Mouse (Mus musculus) thymus, adult 2 months (tissue): ENCODE data around the gene Brip1. TPM values are rescaled to one million over a fixed set of nuclear protein-coding genes. Genes with fewer than 3 reads are reported as not detected.
A peak's percentile ranks its signal among the peaks of the same experiment; 100 is the strongest.

Experiments
- DNase-seq: peaks from one replicate; pipeline ENCODE4 v3.0.0; 2021
- H3K27ac ChIP-seq: fragments of 200-500 bp; 2 replicates; pipeline ENCODE4 v1.5.1; 2012; ENCODE audit warnings: low read length, control low read depth; ENCODE audit not compliant: control insufficient read depth, insufficient read depth
- H3K27me3 ChIP-seq: fragments of 200-500 bp; 2 replicates; pipeline ENCODE4 v1.6.1; 2012; ENCODE audit warnings: mild to moderate bottlenecking, low read length, moderate library complexity, mixed read lengths; ENCODE audit not compliant: control insufficient read depth, insufficient read depth
- H3K36me3 ChIP-seq: fragments of 200-500 bp; 2 replicates; pipeline ENCODE4 v1.6.1; 2012; ENCODE audit warnings: mild to moderate bottlenecking, low read length, moderate library complexity; ENCODE audit not compliant: control insufficient read depth, insufficient read depth
- H3K4me1 ChIP-seq: fragments of 200-500 bp; replicated peaks from 2 replicates; pipeline ENCODE4 v1.6.1; 2012; ENCODE audit warnings: low read length; ENCODE audit not compliant: control insufficient read depth, insufficient read depth
- H3K4me3 ChIP-seq: fragments of 200-500 bp; 2 replicates; pipeline ENCODE4 v1.5.1; 2012; ENCODE audit warnings: mild to moderate bottlenecking, low read length, control low read depth, moderate library complexity; ENCODE audit not compliant: control insufficient read depth, insufficient read depth
- CTCF ChIP-seq: fragments of 200-500 bp; IDR thresholded peaks from 2 replicates; pipeline ENCODE4 v1.5.1; 2012; ENCODE audit warnings: mild to moderate bottlenecking, control low read depth, low read length, moderate library complexity, borderline replicate concordance; ENCODE audit not compliant: control insufficient read depth, poor library complexity, insufficient read depth; ENCODE audit errors: extremely low read depth
- POLR2A ChIP-seq: fragments of 200-500 bp; IDR thresholded peaks from 2 replicates; pipeline ENCODE4 v1.6.1; 2012; ENCODE audit warnings: mild to moderate bottlenecking, low read length, control low read depth, moderate library complexity; ENCODE audit not compliant: control insufficient read depth, poor library complexity, insufficient read depth; ENCODE audit errors: extremely low read depth
- WGBS: fragments of 180-500 bp; shearing (Covaris S2); methylation state at CpG from one replicate; pipeline ENCODE4 v1.1.7; 2018; 5-methylcytosine and 5-hydroxymethylcytosine counted together
- polyA plus RNA-seq: library from polyadenylated mRNA; depleted of rRNA; stranded (reverse); fragments of >200 nt; gene quantifications from 2 replicates; pipeline ENCODE4 v1.2.3, GENCODE M21; 2012

Brip1 gene
- polyA plus RNA-seq, 1 experiment = 1.9 TPM

DNA sequence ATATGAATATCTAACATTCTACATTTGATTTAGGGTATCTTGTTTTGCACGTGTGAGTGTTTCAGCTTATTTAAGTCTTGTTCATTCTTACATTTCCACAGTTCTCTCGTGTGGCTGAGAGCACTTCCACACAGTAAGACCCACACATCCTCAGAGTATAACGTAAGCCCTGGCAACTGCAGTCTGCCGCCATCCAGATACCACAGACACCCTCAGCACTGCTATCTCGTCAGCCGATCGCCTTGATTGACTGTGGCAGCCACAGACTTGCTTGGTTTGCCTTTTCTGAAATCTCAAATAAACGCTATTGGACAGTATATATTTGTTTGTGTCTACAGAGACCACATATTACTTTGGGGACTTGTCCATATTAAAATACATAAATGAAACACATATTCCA lies 123.0 kb downstream of the Brip1 start:
- no peak for DNase-seq
- Histone ChIP-seq H3K27ac (no peak overlapping the region), H3K27me3 (no peaks in the 10 kb centered on the region), H3K36me3 (no peaks in the 10 kb centered on the region; the same call in 1 of the 2 replicates), H3K4me1 (no peaks in the 10 kb centered on the region), H3K4me3 (no peak overlapping the region)
- 62% methylated on average over 8 of the region's 8 CpGs for WGBS
- no peak for TF ChIP-seq POLR2A
- TF ChIP-seq CTCF = no peak

- no peaks in the 10 kb centered on the region; the same call in 1 of the 2 replicates for H3K36me3 ChIP-seq
- no peaks in the 10 kb centered on the region for H3K4me1 ChIP-seq
- H3K27ac ChIP-seq = no peak overlapping the region
- TF ChIP-seq CTCF (no peak), POLR2A (no peak)
- no peak overlapping the region for H3K4me3 ChIP-seq
- no peak for DNase-seq
- WGBS = 96% methylated on average over 7 of the region's 7 CpGs
- no peaks in the 10 kb centered on the region for H3K27me3 ChIP-seq
Observed at GRCm38 (mm10) chr11:86076966-86077365, 124.0 kb downstream of the Brip1 start.

- Histone ChIP-seq H3K4me3 (no peak overlapping the region), H3K36me3 (no peaks in the 10 kb centered on the region; the same call in 1 of the 2 replicates), H3K27me3 (no peaks in the 10 kb centered on the region), H3K27ac (no peak overlapping the region), H3K4me1 (no peaks in the 10 kb centered on the region)
- DNase-seq = no peak
- 78% methylated on average over 5 of the region's 5 CpGs for WGBS
- TF ChIP-seq POLR2A (no peak), CTCF (no peak)
Observed at GRCm38 (mm10) chr11:86076403-86076802, 124.6 kb downstream of the Brip1 start.

- DNase-seq = peak; percentile 6
- H3K4me3 ChIP-seq = no peak overlapping the region
- H3K27me3 ChIP-seq = no peaks in the 10 kb centered on the region
- H3K4me1 ChIP-seq = no peaks in the 10 kb centered on the region
- H3K36me3 ChIP-seq = no peaks in the 10 kb centered on the region; the same call in 1 of the 2 replicates
- WGBS = 100% methylated on average over 1 of the region's 1 CpGs
- no peak for TF ChIP-seq CTCF
- no peak for TF ChIP-seq POLR2A
- no peak overlapping the region for H3K27ac ChIP-seq
Observed at GRCm38 (mm10) chr11:86075371-86075770, 125.6 kb downstream of the Brip1 start.

DNA sequence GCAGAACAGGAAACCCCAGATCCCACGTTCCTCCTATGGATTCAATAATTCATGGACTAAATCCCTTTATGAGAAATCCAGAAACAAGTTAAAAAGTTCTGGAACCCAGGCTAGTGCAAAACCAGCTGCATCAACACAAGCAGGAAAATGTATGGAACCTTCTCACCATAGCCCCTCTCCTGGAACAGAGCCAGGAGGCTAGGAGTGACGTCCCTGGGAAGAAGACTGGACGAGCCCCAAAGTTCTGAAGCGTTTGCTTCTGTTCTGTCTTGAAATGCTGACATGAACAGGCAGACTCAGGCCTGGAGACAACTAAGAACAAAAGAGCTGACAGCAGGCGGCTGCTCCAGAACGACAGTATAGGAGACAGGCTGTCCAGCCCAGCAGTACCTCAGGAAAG lies 132.3 kb downstream of the Brip1 start:
- no peaks in the 10 kb centered on the region for H3K27me3 ChIP-seq
- TF ChIP-seq CTCF (no peak), POLR2A (no peak)
- WGBS = 95% methylated on average over 6 of the region's 6 CpGs

GRCm38 (mm10) chr11:86067154-86067553 lies 133.8 kb downstream of the Brip1 start:
- Histone ChIP-seq H3K27ac (no peak overlapping the region), H3K27me3 (no peaks in the 10 kb centered on the region; the same call in 1 of the 2 replicates), H3K36me3 (no peaks in the 10 kb centered on the region), H3K4me1 (no peaks in the 10 kb centered on the region), H3K4me3 (no peak overlapping the region)
- DNase-seq = no peak
- TF ChIP-seq POLR2A = no peak
- TF ChIP-seq CTCF = no peak
- 92% methylated on average over 8 of the region's 8 CpGs for WGBS

More for the DNA sequence above, 132.3 kb downstream of the Brip1 start:
- H3K4me3 ChIP-seq = no peak overlapping the region
- no peaks in the 10 kb centered on the region for H3K4me1 ChIP-seq
- H3K27ac ChIP-seq = no peak overlapping the region
- H3K36me3 ChIP-seq = no peaks in the 10 kb centered on the region
- no peak for DNase-seq

DNA sequence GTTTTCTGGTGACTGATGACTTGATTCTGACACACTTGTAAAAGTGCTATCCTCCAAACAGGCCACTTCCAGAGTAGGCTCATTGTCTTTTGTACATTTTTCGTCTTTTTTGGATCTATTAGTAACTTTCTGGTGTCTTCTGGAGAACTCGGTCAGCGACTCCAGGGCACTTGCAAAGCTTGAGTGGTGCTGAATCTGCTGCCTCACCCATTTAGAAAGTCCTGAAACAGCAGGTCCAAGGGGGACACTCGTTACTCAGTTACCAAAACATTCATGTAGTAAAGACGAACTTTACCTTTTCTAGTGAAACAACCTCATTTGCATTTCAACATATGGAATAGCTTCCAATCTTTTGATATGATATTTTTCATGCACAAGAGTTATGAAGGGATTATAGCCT lies 136.1 kb downstream of the Brip1 start:
- 97% methylated on average over 5 of the region's 5 CpGs for whole genome bisulfite sequencing
- no peak for DNase-seq
- no peaks in the 10 kb centered on the region for H3K4me1 ChIP-seq
- no peak for TF ChIP-seq CTCF
- TF ChIP-seq POLR2A = no peak
- H3K36me3 ChIP-seq = peaks cover 6% of the 10 kb centered on the region; the same call in 1 of the 2 replicates
- H3K27me3 ChIP-seq = no peaks in the 10 kb centered on the region; the same call in 1 of the 2 replicates
- no peak overlapping the region for H3K27ac ChIP-seq
- no peak overlapping the region for H3K4me3 ChIP-seq
